Mouse (Mus musculus): ENCODE measurements at regions not wholly inside any gene's neighbourhood (a gene's known extent, or its start where the extent isn't known, plus 50 kb on each side); places are given as distances from the start of the nearest gene placed in this dataset.
A peak's percentile ranks its signal among the peaks of the same experiment; 100 is the strongest.
"Not testable (repeated sequence)": the region's sequence is repeated elsewhere in the genome, so short reads cannot be mapped to it uniquely, and the experiment has no call there.

DNA sequence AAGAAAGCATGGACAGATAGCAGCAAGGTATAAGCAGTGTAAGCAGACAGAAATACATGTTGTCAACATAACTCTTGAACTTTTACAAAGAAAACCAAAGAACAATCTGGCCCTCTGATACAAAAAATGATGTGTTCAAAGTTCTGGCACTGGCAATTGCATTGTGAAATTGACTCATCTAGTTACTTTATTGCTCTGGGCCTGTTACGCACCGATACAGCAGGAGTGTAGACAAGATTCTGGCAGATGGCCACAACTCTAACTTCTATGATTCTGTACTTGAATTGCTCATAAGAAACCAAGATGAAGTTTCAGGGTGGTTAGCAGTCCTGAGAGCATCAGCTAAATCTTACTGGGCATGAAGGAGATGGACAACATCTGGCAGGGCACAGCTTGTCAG, 117.7 kb downstream of the Olfr721-ps1 start:
- ATAC-seq (ENCODE audit: insufficient read depth), result no peak
- 71% methylated on average over 2 of the region's 2 CpGs for WGBS (ENCODE audit: insufficient replicate concordance)
- Histone ChIP-seq H3K4me3 (replicated peaks) (no peak overlapping the region), H3K9me3 (replicated peaks) (no peaks in the 10 kb centered on the region), H3K36me3 (replicated peaks) (no peaks in the 10 kb centered on the region), H3K9ac (no peak overlapping the region), H3K27ac (replicated peaks) (no peak overlapping the region), H3K4me1 (replicated peaks) (no peaks in the 10 kb centered on the region), H3K4me2 (no peak overlapping the region), H3K27me3 (no peaks in the 10 kb centered on the region)

DNA sequence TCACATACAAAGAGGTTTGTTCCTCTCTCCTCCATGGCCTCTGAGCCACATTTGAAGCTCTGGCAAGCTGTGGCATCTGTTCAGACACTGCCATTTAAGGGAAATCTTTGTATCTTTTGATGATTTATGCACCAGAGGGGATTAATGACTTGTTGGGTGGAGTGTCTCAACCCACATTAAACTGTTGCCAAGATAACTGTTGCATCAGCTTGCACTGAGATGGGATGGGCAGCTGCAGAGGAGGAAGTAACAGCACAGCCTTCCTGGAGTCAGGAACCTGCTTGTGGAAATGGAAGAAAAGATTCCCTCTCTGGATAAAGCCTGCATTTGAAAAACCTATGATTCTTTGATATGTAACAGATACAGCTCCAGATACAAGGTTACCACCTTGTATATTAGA, 119.1 kb downstream of the Olfr721-ps1 start:
- Histone ChIP-seq H3K27ac (replicated peaks) (no peak overlapping the region), H3K27me3 (no peaks in the 10 kb centered on the region), H3K36me3 (replicated peaks) (no peaks in the 10 kb centered on the region), H3K4me2 (no peak overlapping the region), H3K4me1 (replicated peaks) (no peaks in the 10 kb centered on the region), H3K4me3 (replicated peaks) (no peak overlapping the region), H3K9ac (no peak overlapping the region), H3K9me3 (replicated peaks) (no peaks in the 10 kb centered on the region)
- ATAC-seq (ENCODE audit: insufficient read depth), result no peak

DNA sequence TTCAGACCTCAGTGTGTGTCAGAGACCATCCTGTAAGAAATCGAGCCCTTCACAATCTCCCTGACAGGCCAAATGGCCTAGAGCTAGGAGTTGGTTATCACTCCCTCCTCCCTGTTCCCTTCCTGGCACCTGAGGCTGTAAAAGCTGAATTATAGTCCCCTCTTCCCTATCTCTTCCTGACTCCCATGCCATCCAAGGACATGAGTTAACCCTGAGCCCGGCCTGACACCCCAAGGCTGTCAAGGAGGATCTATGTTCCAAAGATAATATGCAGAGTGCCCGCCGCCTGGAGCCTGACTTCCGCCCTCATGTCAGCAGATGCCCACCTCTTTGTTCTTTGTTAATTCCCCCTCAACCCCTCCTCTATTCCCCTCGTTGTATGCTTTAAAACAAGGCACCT, 120.2 kb downstream of the Olfr721-ps1 start:
- ATAC-seq (ENCODE audit: insufficient read depth); H3K27ac ChIP-seq (replicated peaks); H3K4me2 ChIP-seq; H3K36me3 ChIP-seq (replicated peaks); H3K9ac ChIP-seq; H3K27me3 ChIP-seq; H3K4me3 ChIP-seq (replicated peaks); H3K9me3 ChIP-seq (replicated peaks); H3K4me1 ChIP-seq (replicated peaks): not testable (repeated sequence)
- 38% methylated on average over 6 of the region's 6 CpGs for WGBS (ENCODE audit: insufficient replicate concordance)

DNA sequence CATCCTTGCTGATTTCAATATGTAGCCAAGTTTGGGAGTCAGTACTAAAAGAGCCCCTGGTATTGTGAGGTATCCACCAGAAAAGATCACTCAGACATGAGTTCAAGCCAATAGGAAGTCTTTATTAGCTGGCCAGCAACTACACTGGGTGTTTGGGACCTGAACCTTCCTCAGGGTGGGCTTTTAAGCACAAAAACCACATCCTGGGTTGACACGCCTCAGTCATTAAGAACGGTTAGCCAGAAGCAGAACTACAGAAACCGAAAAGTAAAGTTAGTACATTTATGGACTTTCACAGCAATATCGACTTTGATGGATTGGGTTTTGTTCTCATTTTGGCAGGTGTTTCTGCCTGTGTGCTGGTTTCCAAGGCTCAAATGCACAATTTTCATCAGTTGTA, 124.1 kb downstream of the Olfr721-ps1 start:
- 42% methylated on average over 4 of the region's 4 CpGs for WGBS (ENCODE audit: insufficient replicate concordance)
- H3K9me3 ChIP-seq (replicated peaks), result no peaks in the 10 kb centered on the region
- H3K27ac ChIP-seq (replicated peaks), result no peak overlapping the region
- ATAC-seq (ENCODE audit: insufficient read depth), result no peak
- no peak overlapping the region for H3K4me2 ChIP-seq
- no peak overlapping the region for H3K4me3 ChIP-seq (replicated peaks)
- no peaks in the 10 kb centered on the region for H3K4me1 ChIP-seq (replicated peaks)
- H3K27me3 ChIP-seq, result no peaks in the 10 kb centered on the region
- no peaks in the 10 kb centered on the region for H3K36me3 ChIP-seq (replicated peaks)
- H3K9ac ChIP-seq, result no peak overlapping the region

DNA sequence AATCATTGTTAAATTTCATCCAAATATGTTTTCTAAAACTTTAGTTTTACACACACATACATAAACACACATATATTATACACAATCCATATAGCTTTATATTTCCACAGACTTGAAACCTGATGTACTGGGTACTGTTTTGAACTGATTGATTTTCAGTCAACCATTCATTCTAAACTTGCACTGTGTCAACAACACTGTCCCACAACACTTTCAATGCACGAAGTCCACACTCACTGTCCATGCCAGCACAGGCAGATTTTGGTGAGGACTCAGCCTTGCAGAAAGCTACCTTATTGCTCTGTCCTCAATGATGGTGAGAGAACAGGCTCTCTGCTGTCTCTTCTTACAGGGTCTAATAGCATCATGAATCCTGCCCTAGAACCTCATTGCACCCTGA, 127.3 kb downstream of the Olfr721-ps1 start:
- WGBS (ENCODE audit: insufficient replicate concordance), result 42% methylated on average over 1 of the region's 1 CpGs
- no peaks in the 10 kb centered on the region for H3K4me1 ChIP-seq (replicated peaks)
- no peak overlapping the region for H3K9ac ChIP-seq
- H3K27me3 ChIP-seq, result no peaks in the 10 kb centered on the region
- ATAC-seq (ENCODE audit: insufficient read depth), result peak; percentile 78
- H3K4me2 ChIP-seq, result no peak overlapping the region
- H3K9me3 ChIP-seq (replicated peaks), result no peaks in the 10 kb centered on the region
- H3K36me3 ChIP-seq (replicated peaks), result no peaks in the 10 kb centered on the region
- no peak overlapping the region for H3K27ac ChIP-seq (replicated peaks)
- no peak overlapping the region for H3K4me3 ChIP-seq (replicated peaks)

DNA sequence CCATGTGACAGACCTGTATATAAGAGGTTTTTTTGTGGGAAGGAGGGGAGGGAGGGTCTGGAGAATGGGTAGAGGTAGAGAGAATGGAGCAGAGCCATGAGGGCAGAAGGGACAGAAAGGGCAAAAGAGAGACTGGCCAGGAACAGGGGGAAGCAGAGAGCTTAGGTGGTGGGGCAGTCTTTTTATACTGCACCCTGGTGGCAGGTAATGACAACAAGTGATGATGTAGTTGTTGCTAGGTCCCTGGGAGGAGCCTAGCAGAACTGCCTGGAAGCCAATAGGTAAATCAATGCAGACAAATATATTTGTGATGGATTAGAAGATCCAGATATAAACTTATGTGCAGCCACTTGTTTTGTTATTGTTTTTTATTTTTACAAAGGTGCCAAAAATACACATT, 140.1 kb downstream of the Olfr721-ps1 start:
- Histone ChIP-seq H3K9me3 (replicated peaks) (no peaks in the 10 kb centered on the region), H3K4me2 (no peak overlapping the region), H3K36me3 (replicated peaks) (no peaks in the 10 kb centered on the region), H3K9ac (no peak overlapping the region), H3K27ac (replicated peaks) (no peak overlapping the region), H3K4me3 (replicated peaks) (no peak overlapping the region), H3K4me1 (replicated peaks) (no peaks in the 10 kb centered on the region), H3K27me3 (no peaks in the 10 kb centered on the region)
- no peak for ATAC-seq (ENCODE audit: insufficient read depth)

DNA sequence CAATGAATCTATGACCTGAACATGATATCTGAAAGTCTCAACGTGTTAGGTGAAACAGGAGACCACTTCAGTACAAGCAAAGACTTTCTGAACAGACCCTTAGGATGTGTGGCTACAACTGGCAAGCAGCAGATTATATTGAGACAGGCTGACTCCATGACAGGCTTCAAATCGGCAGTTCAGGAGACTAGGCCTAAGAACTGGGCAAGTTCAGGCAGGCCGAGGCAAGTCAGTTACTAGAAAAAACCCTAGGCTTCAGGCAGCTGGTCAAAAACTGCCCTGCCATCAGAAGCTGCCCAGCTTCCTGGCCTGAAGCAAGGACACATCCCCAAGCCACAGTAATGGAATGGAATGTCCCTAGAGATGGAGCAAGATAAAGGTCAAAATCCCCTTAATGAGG, 140.6 kb downstream of the Olfr721-ps1 start:
- Histone ChIP-seq H3K36me3 (replicated peaks) (no peaks in the 10 kb centered on the region), H3K9ac (no peak overlapping the region), H3K9me3 (replicated peaks) (no peaks in the 10 kb centered on the region), H3K27ac (replicated peaks) (no peak overlapping the region), H3K4me3 (replicated peaks) (no peak overlapping the region), H3K4me1 (replicated peaks) (no peaks in the 10 kb centered on the region), H3K27me3 (no peaks in the 10 kb centered on the region), H3K4me2 (no peak overlapping the region)
- ATAC-seq (ENCODE audit: insufficient read depth), result no peak
- WGBS (ENCODE audit: insufficient replicate concordance), result 49% methylated on average over 3 of the region's 3 CpGs

DNA sequence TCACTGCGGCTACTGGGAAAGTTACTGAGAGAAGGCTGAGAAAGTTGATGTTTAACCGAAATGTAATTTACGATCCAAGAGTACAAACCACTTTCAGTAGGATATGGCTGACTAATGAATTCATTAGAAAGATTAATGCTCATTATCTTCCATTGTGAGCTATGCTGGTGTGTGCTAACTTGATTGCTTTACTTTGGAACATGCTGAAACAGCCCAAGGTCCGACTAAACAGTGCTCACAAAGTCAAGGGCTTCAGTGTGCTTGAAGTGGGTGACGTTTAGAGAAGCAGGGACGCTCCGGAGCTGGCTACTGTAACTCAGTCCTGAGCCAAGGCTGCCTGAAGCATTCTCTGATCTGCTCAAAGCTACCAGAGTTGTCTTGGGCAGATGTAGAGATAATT, 143.1 kb downstream of the Olfr721-ps1 start:
- no peaks in the 10 kb centered on the region for H3K4me1 ChIP-seq (replicated peaks)
- no peak overlapping the region for H3K4me2 ChIP-seq
- no peaks in the 10 kb centered on the region for H3K27me3 ChIP-seq
- H3K27ac ChIP-seq (replicated peaks), result no peak overlapping the region
- H3K4me3 ChIP-seq (replicated peaks), result no peak overlapping the region
- H3K9me3 ChIP-seq (replicated peaks), result no peaks in the 10 kb centered on the region
- 65% methylated on average over 7 of the region's 7 CpGs for WGBS (ENCODE audit: insufficient replicate concordance)
- no peak for ATAC-seq (ENCODE audit: insufficient read depth)
- H3K36me3 ChIP-seq (replicated peaks), result no peaks in the 10 kb centered on the region
- no peak overlapping the region for H3K9ac ChIP-seq

DNA sequence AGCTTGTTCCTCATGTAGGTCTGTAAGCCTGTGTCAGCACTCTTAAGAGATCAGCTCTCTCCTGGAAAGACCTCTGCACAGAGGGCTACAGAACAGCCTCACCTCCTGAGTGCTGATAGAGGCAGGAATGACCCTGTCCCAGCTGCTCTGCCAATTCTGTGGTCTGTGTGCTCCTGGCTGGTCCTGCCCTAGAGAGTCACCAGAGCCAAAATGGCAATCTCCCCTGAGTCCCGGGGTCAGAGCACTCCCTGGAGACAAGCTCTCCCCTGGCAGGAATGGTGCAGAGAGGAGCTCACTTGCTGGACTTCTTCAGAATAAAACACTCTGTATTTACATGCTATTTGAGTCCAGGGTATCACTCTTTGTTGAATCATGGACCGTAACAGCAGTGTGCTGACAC, 149.9 kb upstream of the Slc4a7 start:
- 53% methylated on average over 2 of the region's 2 CpGs for WGBS (ENCODE audit: insufficient replicate concordance)
- Histone ChIP-seq H3K9me3 (replicated peaks) (no peaks in the 10 kb centered on the region), H3K9ac (no peak overlapping the region), H3K4me1 (replicated peaks) (no peaks in the 10 kb centered on the region), H3K36me3 (replicated peaks) (no peaks in the 10 kb centered on the region), H3K27ac (replicated peaks) (no peak overlapping the region), H3K4me3 (replicated peaks) (no peak overlapping the region), H3K4me2 (no peak overlapping the region), H3K27me3 (no peaks in the 10 kb centered on the region)
- ATAC-seq (ENCODE audit: insufficient read depth), result no peak

DNA sequence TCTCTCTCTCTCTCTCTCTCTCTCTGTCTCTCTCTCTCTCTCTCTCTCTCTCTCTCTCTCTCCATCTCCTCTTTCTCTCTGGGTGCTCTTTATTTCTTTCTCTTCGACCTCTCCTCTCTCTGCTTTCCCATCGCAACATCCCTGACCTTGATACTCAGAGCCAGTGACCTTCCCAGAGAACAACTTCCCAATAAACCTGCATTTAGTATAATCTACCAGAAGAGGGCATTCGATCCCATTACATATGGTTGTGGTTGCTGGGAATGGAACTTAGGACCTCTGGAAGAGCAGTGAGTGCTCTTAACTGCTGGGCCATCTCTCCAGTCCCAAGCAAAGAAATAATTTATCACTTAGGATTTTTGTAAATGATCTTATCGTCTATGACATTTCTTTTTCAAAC, 127.2 kb upstream of the Slc4a7 start:
- Histone ChIP-seq H3K4me3 (replicated peaks) (no peak overlapping the region), H3K4me1 (replicated peaks) (no peaks in the 10 kb centered on the region), H3K9ac (no peak overlapping the region), H3K9me3 (replicated peaks) (no peaks in the 10 kb centered on the region), H3K27ac (replicated peaks) (no peak overlapping the region), H3K4me2 (no peak overlapping the region), H3K36me3 (replicated peaks) (no peaks in the 10 kb centered on the region), H3K27me3 (no peaks in the 10 kb centered on the region)
- ATAC-seq (ENCODE audit: insufficient read depth), result no peak
- whole genome bisulfite sequencing (ENCODE audit: insufficient replicate concordance), result 39% methylated on average over 4 of the region's 4 CpGs

DNA sequence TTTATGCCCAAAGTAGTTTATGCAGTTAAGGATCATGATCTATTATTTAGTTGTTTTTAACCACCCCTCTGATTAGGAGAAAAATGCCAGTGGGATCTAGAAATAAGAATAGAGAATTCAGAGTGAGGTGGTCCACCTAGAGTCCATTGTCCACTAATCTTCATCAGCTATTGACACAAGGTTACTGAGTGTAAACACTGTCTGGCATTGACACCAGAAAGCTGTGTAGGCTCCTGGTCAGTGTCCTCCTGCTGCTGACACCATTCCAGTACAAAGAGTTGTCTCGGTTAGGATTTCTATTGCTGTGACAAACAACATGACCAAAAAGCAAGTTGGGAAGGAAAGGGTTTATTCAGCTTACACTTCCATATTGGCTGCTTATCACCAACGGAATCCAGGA, 110.1 kb upstream of the Slc4a7 start:
- Histone ChIP-seq H3K9me3 (replicated peaks) (no peaks in the 10 kb centered on the region), H3K9ac (no peak overlapping the region), H3K27me3 (no peaks in the 10 kb centered on the region), H3K4me1 (replicated peaks) (peaks cover 5% of the 10 kb centered on the region; the same call in 1 of the 2 replicates), H3K4me3 (replicated peaks) (no peak overlapping the region), H3K27ac (replicated peaks) (no peak overlapping the region), H3K36me3 (replicated peaks) (no peaks in the 10 kb centered on the region), H3K4me2 (no peak overlapping the region)
- 43% methylated on average over 2 of the region's 2 CpGs for WGBS (ENCODE audit: insufficient replicate concordance)
- peak; percentile 57 for ATAC-seq (ENCODE audit: insufficient read depth)

DNA sequence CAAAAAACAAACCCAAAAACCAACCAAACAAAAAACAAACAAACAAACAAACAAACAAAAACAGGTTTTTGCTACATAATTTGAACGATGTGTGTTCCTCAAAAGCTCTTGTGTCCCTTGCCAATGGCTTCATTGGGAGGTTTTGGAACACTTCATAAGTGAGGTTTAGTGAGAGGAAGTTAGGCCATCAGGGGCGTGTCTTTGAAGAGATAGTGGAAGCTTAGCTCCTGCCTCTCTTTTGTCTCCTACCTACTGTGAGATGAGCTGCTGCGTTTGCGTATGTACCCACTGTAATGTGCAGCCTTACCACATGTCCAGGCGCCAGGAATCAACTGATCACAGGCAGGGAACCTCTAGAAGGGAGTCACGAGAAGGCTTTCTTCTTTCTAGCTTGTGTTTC, 107.3 kb upstream of the Slc4a7 start:
- H3K9ac ChIP-seq, result no peak overlapping the region
- no peaks in the 10 kb centered on the region for H3K36me3 ChIP-seq (replicated peaks)
- no peaks in the 10 kb centered on the region for H3K9me3 ChIP-seq (replicated peaks)
- H3K27ac ChIP-seq (replicated peaks), result no peak overlapping the region
- no peaks in the 10 kb centered on the region for H3K27me3 ChIP-seq
- 41% methylated on average over 6 of the region's 6 CpGs for WGBS (ENCODE audit: insufficient replicate concordance)
- H3K4me1 ChIP-seq (replicated peaks), result peaks cover 5% of the 10 kb centered on the region; the same call in 1 of the 2 replicates
- H3K4me3 ChIP-seq (replicated peaks), result no peak overlapping the region
- ATAC-seq (ENCODE audit: insufficient read depth), result no peak
- H3K4me2 ChIP-seq, result no peak overlapping the region

Data from liver, embryonic 15.5 days (tissue).